In genomic region chr8:124658415-124658814, GRCm38 (mm10) we compare ENCODE assay signal across 9 mouse cellular contexts. TPM values are rescaled to one million over a fixed set of nuclear protein-coding genes. Genes with fewer than 3 reads are reported as not detected.
DNase-seq lines count a peak whose midpoint lies in the region; ATAC-seq and TF ChIP-seq lines count a peak whose summit lies in the region.
"Had no signal": no experiment of that assay in that cellular context is flagged by ENCODE, and none has a peak within 500 bp of the region (broad histone marks: within the 10 kb centered on the region; RNA-seq: fewer than 3 reads in every experiment).

No protein-coding gene starts in this region.

- H3K27me3 ChIP-seq in megakaryocyte, embryonic 14.5 days (replicated peaks): peaks cover 3% of the 10 kb centered on the region
- H3K27me3 ChIP-seq in forebrain, embryonic 15.5 days: no peaks in the 10 kb centered on the region
- H3K27me3 ChIP-seq in intestine, postnatal 0 days (replicated peaks; ENCODE audit: control insufficient read depth, insufficient read depth, low read length): no peaks in the 10 kb centered on the region
- H3K27me3 ChIP-seq: limb, embryonic 15.5 days had no signal

- no peak overlapping the region; the same call in 1 of the 2 replicates for H3K4me2 ChIP-seq in forebrain, embryonic 15.5 days (replicated peaks)
- no peak overlapping the region for H3K4me2 ChIP-seq in intestine, postnatal 0 days (replicated peaks; ENCODE audit: low read depth)
- H3K4me2 ChIP-seq: limb, embryonic 15.5 days had no signal

- 0 out of 2 replicates have a peak overlapping the region, but pooled peaks have one; percentile 3 for H3K9ac ChIP-seq in forebrain, embryonic 15.5 days (replicated peaks)
- no peak overlapping the region for H3K9ac ChIP-seq in intestine, postnatal 0 days (ENCODE audit: low read depth, low read length)

- WGBS in forebrain, embryonic 15.5 days: 32% methylated on average over 2 of the region's 2 CpGs
- 12% methylated on average over 2 of the region's 2 CpGs for WGBS in intestine, postnatal 0 days

- peak overlapping the region; percentile 51 for H3K27ac ChIP-seq in forebrain, embryonic 15.5 days (replicated peaks)
- peak overlapping the region; percentile 8; the same call in 1 of the 2 replicates for H3K27ac ChIP-seq in intestine, postnatal 0 days (ENCODE audit: low read depth, low read length)

- ATAC-seq in megakaryocyte, adult 5-6 weeks (ENCODE audit: poor library complexity, severe bottlenecking): no peak
- ATAC-seq in forebrain, embryonic 15.5 days (replicated peaks): peak; percentile 39
- ATAC-seq in intestine, postnatal 0 days: peak; percentile 37; the same call in 1 of the 2 replicates
- ATAC-seq in megakaryocyte progenitor cell, adult 5-6 weeks (replicated peaks; ENCODE audit: poor library complexity): peak; percentile 65
- ATAC-seq in frontal cortex, adult (ENCODE audit: low TSS enrichment): no peak

- peak overlapping the region; percentile 53 for H3K4me3 ChIP-seq in megakaryocyte, embryonic 14.5 days (replicated peaks)
- no peak overlapping the region for H3K4me3 ChIP-seq in forebrain, embryonic 15.5 days
- H3K4me3 ChIP-seq in intestine, postnatal 0 days (ENCODE audit: low read depth, low read length): no peak overlapping the region
- H3K4me3 ChIP-seq: limb, embryonic 15.5 days had no signal

- no peak for TF ChIP-seq CTCF in intestine, postnatal 0 days (IDR thresholded peaks at IDR 0.05; ENCODE audit: low read depth)

- H3K36me3 ChIP-seq in megakaryocyte, embryonic 14.5 days (replicated peaks; ENCODE audit: low read length): peaks cover 10% of the 10 kb centered on the region
- H3K36me3 ChIP-seq in forebrain, embryonic 15.5 days: no peaks in the 10 kb centered on the region
- no peaks in the 10 kb centered on the region; the same call in 1 of the 2 replicates for H3K36me3 ChIP-seq in intestine, postnatal 0 days (ENCODE audit: control insufficient read depth, insufficient read depth)

- peaks cover 78% of the 10 kb centered on the region for H3K4me1 ChIP-seq in megakaryocyte, embryonic 14.5 days
- H3K4me1 ChIP-seq in forebrain, embryonic 15.5 days: peaks cover 44% of the 10 kb centered on the region
- peaks cover 22% of the 10 kb centered on the region for H3K4me1 ChIP-seq in intestine, postnatal 0 days (replicated peaks; ENCODE audit: control insufficient read depth, insufficient read depth, low read length)

- no peaks in the 10 kb centered on the region for H3K9me3 ChIP-seq in megakaryocyte, embryonic 14.5 days
- no peaks in the 10 kb centered on the region for H3K9me3 ChIP-seq in forebrain, embryonic 15.5 days
- no peaks in the 10 kb centered on the region for H3K9me3 ChIP-seq in intestine, postnatal 0 days (ENCODE audit: control insufficient read depth)
- H3K9me3 ChIP-seq: limb, embryonic 15.5 days had no signal

- peak; percentile 94 to 95 for DNase-seq in adrenal gland, postnatal 36 days
- DNase-seq in embryo, embryonic 11 days: no peak

RNA-seq across cellular contexts. Expression of gene 2310022B05Rik, which starts 4.8 kb away (rescaled TPM):
- 6.3 and 7.6 TPM in 2 replicates for polyA plus RNA-seq in megakaryocyte, embryonic 14.5 days (2012; ENCODE audit: insufficient read depth, low replicate concordance)
- total RNA-seq in megakaryocyte, adult 5-6 weeks (2015): 6.2 and 7.5 TPM in 2 replicates
- total RNA-seq in megakaryocyte, adult 5-6 weeks (2017): 1.6 and 2.1 TPM in 2 replicates
- 10 to 100 TPM; 38.9 to 47.8 TPM for total RNA-seq in adrenal gland, postnatal 36 days (2021)
- 27.6 and 28.5 TPM in 2 replicates for polyA plus RNA-seq in forebrain, embryonic 15.5 days (2015; fragmentation: Nextera tagmentation; extraction: Ambion mirVana)
- polyA plus RNA-seq in intestine, postnatal 0 days (2015; fragmentation: Nextera tagmentation; extraction: Ambion mirVana): 22.1 and 22.6 TPM in 2 replicates
- 6.3 and 7.0 TPM in 2 replicates for total RNA-seq in megakaryocyte progenitor cell, adult 5-6 weeks (2015)
- 3.0 and 3.1 TPM in 2 replicates for total RNA-seq in megakaryocyte progenitor cell, adult 5-6 weeks (2017)

Comparison
In these comparisons a context has a peak if more than half of its experiments do, and no peak if none do; other contexts are left out.
1. ATAC-seq: peak in forebrain, embryonic 15.5 days (single experiment), intestine, postnatal 0 days (single experiment) and megakaryocyte progenitor cell, adult 5-6 weeks (single experiment); none in megakaryocyte, adult 5-6 weeks (single experiment) and frontal cortex, adult (single experiment).
2. RNA of gene 2310022B05Rik, which starts 4.8 kb away (total RNA-seq): 38.9 to 47.8 TPM in adrenal gland, postnatal 36 days; 3.0 to 7.0 TPM in megakaryocyte progenitor cell, adult 5-6 weeks and 1.6 to 7.5 TPM in megakaryocyte, adult 5-6 weeks; every median in the first group is over 4 times any median in the second.